Mouse (Mus musculus): ENCODE measurements around the gene Exosc2. TPM values are rescaled to one million over a fixed set of nuclear protein-coding genes. Genes with fewer than 3 reads are reported as not detected.

Gene Exosc2
- total and polyA plus RNA-seq, 3 experiments, result 128 to 219 (median 172) TPM

DNA sequence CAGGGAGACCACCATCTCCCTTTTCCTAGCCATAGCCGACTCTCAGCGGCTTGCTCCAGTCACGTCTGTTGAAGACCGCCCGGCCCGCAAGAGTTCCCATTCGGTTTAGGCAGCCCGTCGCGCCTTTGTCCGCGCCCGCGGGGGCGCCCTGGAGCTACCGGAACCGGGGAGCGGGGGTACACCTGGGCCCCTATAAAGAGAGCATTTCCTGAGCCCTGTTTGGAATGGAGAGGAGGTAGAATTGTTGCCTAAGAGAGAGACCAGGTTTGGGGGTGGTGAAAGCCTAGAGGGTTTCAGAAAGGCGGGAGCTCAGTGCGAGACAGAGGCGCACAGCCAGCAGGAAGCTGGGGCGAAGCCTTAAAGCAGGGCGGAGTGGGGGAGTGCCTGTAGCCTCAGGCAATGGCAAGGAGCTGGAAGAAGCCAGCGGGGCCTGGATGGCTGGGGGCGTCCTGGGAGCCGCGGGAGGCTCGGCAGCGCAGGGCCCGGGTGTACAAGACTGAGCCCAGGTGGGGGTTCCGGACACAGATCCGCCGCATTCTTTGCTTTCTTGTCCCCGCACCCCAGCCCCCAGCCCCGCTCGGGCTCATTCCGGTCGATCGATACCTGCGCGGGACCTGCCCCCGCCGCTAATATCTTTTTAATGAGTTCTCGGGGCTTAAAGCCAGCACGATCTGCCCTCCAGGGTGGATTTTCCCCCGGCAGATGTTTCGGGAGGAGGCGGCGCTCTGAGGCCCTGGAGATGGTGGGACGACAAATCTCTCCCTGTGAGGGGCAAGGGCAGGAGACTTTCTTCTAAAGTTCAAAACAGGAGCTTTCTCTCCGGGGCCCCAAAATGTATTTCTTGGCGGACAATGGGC, 35.0 kb upstream of the Exosc2 start:
- no peaks in the 10 kb centered on the region for H3K27me3 ChIP-seq (ENCODE audit: control insufficient read depth in 1 of 2, insufficient read depth in 2 of 2, low read length in 2 of 2)
- H3K27ac ChIP-seq (ENCODE audit: control insufficient read depth, low read depth, low read length), result no peak overlapping the region
- no peak overlapping the region for H3K9ac ChIP-seq (ENCODE audit: control insufficient read depth, low read depth, low read length, poor library complexity, severe bottlenecking)
- H3K79me2 ChIP-seq (ENCODE audit: control insufficient read depth, insufficient read depth, low read length, poor library complexity), result no peaks in the 10 kb centered on the region
- DNase-seq (ENCODE audit: low read depth, low spot score), result no peak
- H3K36me3 ChIP-seq (ENCODE audit: control insufficient read depth in 1 of 2, insufficient read depth in 2 of 2, low read length in 2 of 2), result no peaks in the 10 kb centered on the region
- TF ChIP-seq EP300 (IDR thresholded peaks at IDR 0.05; ENCODE audit: low read depth in 1 of 2, low read length in 2 of 2) (no peak), TCF12 (IDR thresholded peaks at IDR 0.05; ENCODE audit: low read depth, low read length) (no peak), USF1 (IDR thresholded peaks at IDR 0.05; ENCODE audit: low read depth, low read length) (no peak), GATA1 (IDR thresholded peaks at IDR 0.05; ENCODE audit: low read depth, low read length) (no peak), POLR2AphosphoS2 (IDR thresholded peaks at IDR 0.05; ENCODE audit: low read length) (no peak), MAFK (IDR thresholded peaks at IDR 0.05; ENCODE audit: borderline replicate concordance, low read depth, low read length) (no peak), ELF1 (IDR thresholded peaks at IDR 0.05; ENCODE audit: low read depth, low read length) (no peak), RAD21 (IDR thresholded peaks at IDR 0.05; ENCODE audit: low read depth, low read length) (no peak), ZMIZ1 (IDR thresholded peaks at IDR 0.05; ENCODE audit: low read depth, low read length) (no peak), POLR2A (IDR thresholded peaks at IDR 0.05; ENCODE audit: control insufficient read depth in 1 of 2, insufficient read depth in 1 of 2, low read depth in 1 of 2, low read length in 2 of 2, poor library complexity in 1 of 2) (no peak), MYC (IDR thresholded peaks at IDR 0.05; ENCODE audit: low read depth, low read length) (no peak), MAX (IDR thresholded peaks at IDR 0.05; ENCODE audit: low read length) (no peak), NRF1 (IDR thresholded peaks at IDR 0.05; ENCODE audit: insufficient read depth, low read depth, low read length, poor library complexity, severe bottlenecking) (no peak), TBP (IDR thresholded peaks at IDR 0.05; ENCODE audit: low read depth, low read length) (no peak), MAZ (IDR thresholded peaks at IDR 0.05; ENCODE audit: low read depth, low read length) (no peak), SIN3A (IDR thresholded peaks at IDR 0.05; ENCODE audit: low read length) (no peak), CHD1 (IDR thresholded peaks at IDR 0.05; ENCODE audit: low read depth, low read length) (no peak), MEF2A (IDR thresholded peaks at IDR 0.05; ENCODE audit: extremely low read depth, insufficient replicate concordance, low read depth, low read length, poor library complexity, severe bottlenecking) (no peak), ZKSCAN1 (IDR thresholded peaks at IDR 0.05; ENCODE audit: low read depth, low read length) (no peak), USF2 (IDR thresholded peaks at IDR 0.05; ENCODE audit: borderline replicate concordance in 1 of 2, insufficient read depth in 1 of 2, low read depth in 1 of 2, low read length in 2 of 2) (no peak)
- no peaks in the 10 kb centered on the region for H3K9me3 ChIP-seq (replicated peaks; ENCODE audit: insufficient read depth, low read length)
- H3K4me3 ChIP-seq (ENCODE audit: control insufficient read depth in 1 of 2, insufficient read depth in 1 of 2, low read depth in 2 of 2, low read length in 2 of 2), result no peak overlapping the region
- no peaks in the 10 kb centered on the region for H3K4me1 ChIP-seq (ENCODE audit: control insufficient read depth in 1 of 2, insufficient read depth in 2 of 2, low read length in 2 of 2)

All from MEL (cell line).